Mouse (Mus musculus): ENCODE measurements around the gene Gpm6a. TPM values are rescaled to one million over a fixed set of nuclear protein-coding genes. Genes with fewer than 3 reads are reported as not detected.
"Not testable (repeated sequence)": the region's sequence is repeated elsewhere in the genome, so short reads cannot be mapped to it uniquely, and the experiment has no call there.

The Gpm6a gene
- polyA plus RNA-seq, 1 experiment = 8.7 TPM

- no peak for DNase-seq (ENCODE audit: low spot score)
Measured at GRCm38 (mm10) chr8:55002946-55003345, 48.3 kb downstream of the Gpm6a start.

GRCm38 (mm10) chr8:55012228-55012627, 57.6 kb downstream of the Gpm6a start:
- no peak for DNase-seq (ENCODE audit: low spot score)

GRCm38 (mm10) chr8:55017071-55017470, 62.4 kb downstream of the Gpm6a start:
- DNase-seq (ENCODE audit: low spot score) = no peak

GRCm38 (mm10) chr8:55025851-55026660, 71.4 kb downstream of the Gpm6a start:
- no peak for DNase-seq (ENCODE audit: low spot score)

GRCm38 (mm10) chr8:55026661-55027000, 72.0 kb downstream of the Gpm6a start:
- DNase-seq (ENCODE audit: low spot score) = no peak

GRCm38 (mm10) chr8:55028371-55028770, 73.7 kb downstream of the Gpm6a start:
- DNase-seq (ENCODE audit: low spot score) = no peak

GRCm38 (mm10) chr8:55031099-55031498, 76.5 kb downstream of the Gpm6a start:
- no peak for DNase-seq (ENCODE audit: low spot score)

GRCm38 (mm10) chr8:55034309-55034708, 79.7 kb downstream of the Gpm6a start:
- no peak for DNase-seq (ENCODE audit: low spot score)

GRCm38 (mm10) chr8:55035416-55035815, 80.8 kb downstream of the Gpm6a start:
- no peak for DNase-seq (ENCODE audit: low spot score)

- no peak for DNase-seq (ENCODE audit: low spot score)
Measured at GRCm38 (mm10) chr8:55042955-55043354, 88.3 kb downstream of the Gpm6a start.

- no peak for DNase-seq (ENCODE audit: low spot score)
Measured at GRCm38 (mm10) chr8:55048396-55048795, 93.8 kb downstream of the Gpm6a start.

- DNase-seq (ENCODE audit: low spot score) = no peak
Measured at GRCm38 (mm10) chr8:55049979-55050378, 95.3 kb downstream of the Gpm6a start.

GRCm38 (mm10) chr8:55068811-55069210, 114.2 kb downstream of the Gpm6a start:
- DNase-seq (ENCODE audit: low spot score) = not testable (repeated sequence)

- DNase-seq (ENCODE audit: low spot score) = no peak
Measured at GRCm38 (mm10) chr8:55073481-55073880, 118.8 kb downstream of the Gpm6a start.

- DNase-seq (ENCODE audit: low spot score) = no peak
Measured at GRCm38 (mm10) chr8:55102195-55102594, 147.6 kb downstream of the Gpm6a start.

GRCm38 (mm10) chr8:55103065-55103464, 148.4 kb downstream of the Gpm6a start:
- DNase-seq (ENCODE audit: low spot score) = no peak

- no peak for DNase-seq (ENCODE audit: low spot score)
Measured at GRCm38 (mm10) chr8:55103891-55104481, 149.3 kb downstream of the Gpm6a start.

Other genes with a start within 250 kb of the Gpm6a start
- gene Wdr17, start 67.7 kb upstream of the Gpm6a start, polyA plus RNA-seq (2012; rRNA removed) = 0.10 and 0.12 TPM in 2 replicates

All from urinary bladder, adult 2 months (tissue).